Mouse (Mus musculus): ENCODE results near the gene Rrp1b.
"Not testable (repeated sequence)": the region's sequence is repeated elsewhere in the genome, so short reads cannot be mapped to it uniquely, and the experiment has no call there.

The Rrp1b gene

DNA sequence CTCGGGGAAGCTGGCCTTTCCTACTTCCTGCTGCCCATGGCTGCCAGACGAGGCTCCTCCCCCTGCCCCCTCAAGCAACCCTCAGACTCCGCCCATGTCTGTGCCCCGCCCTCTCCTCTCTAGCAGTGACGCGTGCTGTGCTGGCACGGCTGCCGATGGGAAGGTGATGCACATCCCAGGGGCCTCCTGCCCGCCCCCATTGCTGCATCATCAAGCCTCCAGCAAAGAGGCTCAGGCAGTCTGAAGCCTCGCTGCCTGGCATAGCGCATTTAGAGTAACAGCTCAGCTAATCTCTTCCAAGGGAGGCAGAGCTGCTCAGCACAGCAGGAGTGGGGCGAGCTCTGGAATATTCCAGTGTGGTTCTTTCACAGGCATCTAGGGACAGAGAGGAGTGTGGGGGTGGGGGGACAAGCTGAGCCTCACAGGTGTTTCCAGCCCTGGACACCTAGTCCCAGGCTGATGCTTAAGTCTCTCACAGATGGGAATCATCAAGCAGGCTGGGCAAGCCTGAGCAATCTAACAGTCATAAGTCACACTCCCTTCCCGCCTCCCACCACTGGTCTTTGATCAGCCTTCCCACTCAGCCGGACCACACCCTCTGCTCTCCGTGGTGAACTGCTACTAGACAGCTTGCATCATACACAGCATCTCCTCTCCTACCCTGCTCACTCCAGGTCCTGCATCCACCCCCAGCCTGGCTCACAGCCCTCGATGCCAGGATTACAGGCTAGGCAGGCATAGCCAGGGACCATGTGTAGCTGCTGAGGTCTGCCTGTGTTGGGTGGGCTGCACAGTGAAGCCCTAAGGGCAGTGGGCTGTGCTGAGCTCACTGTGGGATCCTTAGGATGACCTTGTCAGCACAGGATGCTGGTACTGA, 55.7 kb downstream of the Rrp1b start:
- DNase-seq, result peak; percentile 73 to 78

DNA sequence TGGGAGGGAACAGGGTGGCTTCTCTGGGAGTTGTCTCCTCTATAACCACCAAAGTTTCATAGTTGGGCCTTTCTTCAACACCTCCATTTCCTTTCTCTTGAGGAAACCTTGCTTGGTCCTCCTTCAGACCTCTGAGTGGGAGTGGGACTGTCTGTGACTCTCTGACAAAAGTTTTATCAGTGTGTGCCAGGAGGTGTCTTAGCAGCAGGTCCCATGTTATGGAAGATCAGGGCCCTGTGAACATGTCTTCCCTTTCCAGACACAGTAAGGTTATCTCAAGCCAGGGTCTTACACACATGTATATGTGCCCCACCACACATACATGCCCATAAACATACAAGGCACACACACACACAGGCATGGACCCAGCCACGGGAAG, 56.3 kb downstream of the Rrp1b start:
- no peak for DNase-seq

DNA sequence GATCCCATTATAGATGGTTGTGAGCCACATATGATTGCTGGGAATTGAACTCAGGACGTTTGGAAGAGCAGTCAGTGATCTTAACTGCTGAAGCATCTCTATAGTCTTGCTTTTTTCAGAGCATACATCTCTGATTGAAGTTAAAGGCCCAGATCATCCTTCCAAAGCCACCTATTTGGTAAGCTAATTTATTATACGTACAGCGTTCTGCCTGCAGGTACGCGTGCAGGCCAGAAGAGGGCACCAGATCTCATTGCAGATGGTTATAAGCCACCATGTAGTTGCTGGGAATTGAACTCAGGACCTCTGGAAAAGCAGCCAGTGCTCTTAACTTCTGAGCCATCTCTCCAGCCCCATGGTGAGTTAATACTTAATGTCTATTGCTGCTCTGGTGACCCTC, 57.0 kb downstream of the Rrp1b start:
- no peak for DNase-seq

DNA sequence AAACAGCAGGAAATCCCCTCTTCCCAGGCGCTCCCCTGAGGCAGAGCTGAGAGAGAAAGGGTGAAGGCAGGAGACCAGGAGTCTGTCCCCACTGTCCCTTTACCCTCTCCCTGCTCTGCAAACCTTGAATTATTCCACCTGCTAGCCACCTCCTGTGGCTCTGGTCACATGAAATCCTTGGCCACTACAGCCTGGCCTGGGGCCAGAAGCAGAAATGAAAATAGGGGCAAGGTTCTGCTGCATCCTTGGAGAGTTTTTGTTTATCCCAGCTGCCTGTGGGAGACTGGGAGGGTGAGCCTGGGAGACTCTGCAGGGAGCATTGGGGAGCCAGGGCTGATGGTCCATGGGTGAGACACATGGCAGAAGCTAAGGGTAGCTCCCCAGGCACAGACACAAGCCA, 61.8 kb downstream of the Rrp1b start:
- peak; percentile 90 to 92 for DNase-seq

- not testable (repeated sequence) for DNase-seq
These were observed 63.0 kb downstream of the Rrp1b start for GRCm38 (mm10) chr17:32098905-32099304.

DNA sequence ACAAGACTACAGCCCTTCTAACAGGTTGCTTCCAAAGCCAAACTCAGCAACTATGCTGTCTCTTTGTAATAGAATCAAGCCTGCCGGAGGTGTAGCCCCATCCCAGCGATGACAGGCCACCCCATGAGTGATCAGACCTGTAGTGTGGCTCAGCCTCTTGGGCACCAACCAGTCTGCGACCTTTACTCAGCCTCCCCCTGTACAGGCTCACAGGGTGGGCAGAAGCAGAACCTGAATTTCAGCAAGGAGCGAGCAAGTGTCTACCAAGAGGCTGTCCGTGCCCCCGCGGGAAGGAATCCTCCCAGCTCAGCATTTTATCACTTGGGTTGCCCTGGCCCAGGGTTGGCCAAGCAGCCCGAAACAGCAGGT, 63.7 kb downstream of the Rrp1b start:
- DNase-seq, result peak in 1 of 2 experiments; percentile 38

- DNase-seq, result peak; percentile 89 to 90
These were observed 64.2 kb downstream of the Rrp1b start for GRCm38 (mm10) chr17:32099943-32100586.

GRCm38 (mm10) chr17:32103054-32103453, 67.2 kb downstream of the Rrp1b start:
- peak in 1 of 2 experiments; percentile 68 for DNase-seq

DNA sequence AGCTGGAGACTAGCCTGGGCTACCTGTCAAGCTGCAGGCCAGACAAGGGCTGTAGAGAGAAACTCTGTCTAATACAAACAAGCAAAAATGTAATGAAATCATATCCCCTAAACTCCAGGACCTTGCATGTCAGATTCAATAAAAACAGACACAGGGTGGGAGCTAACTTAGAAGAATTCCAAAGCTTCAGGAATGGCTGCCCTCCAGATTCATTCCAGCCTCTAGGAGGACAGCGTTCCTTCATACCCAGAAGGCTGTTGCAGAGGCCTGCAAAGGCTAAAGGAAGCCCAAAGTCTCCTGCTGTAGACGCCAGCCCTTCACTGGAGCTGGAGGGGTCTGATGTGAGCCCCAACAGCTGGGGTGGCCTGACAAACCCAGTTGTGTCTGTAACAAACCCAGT, 70.5 kb downstream of the Rrp1b start:
- DNase-seq, result no peak

GRCm38 (mm10) chr17:32107877-32108276, 72.0 kb downstream of the Rrp1b start:
- DNase-seq, result no peak

DNA sequence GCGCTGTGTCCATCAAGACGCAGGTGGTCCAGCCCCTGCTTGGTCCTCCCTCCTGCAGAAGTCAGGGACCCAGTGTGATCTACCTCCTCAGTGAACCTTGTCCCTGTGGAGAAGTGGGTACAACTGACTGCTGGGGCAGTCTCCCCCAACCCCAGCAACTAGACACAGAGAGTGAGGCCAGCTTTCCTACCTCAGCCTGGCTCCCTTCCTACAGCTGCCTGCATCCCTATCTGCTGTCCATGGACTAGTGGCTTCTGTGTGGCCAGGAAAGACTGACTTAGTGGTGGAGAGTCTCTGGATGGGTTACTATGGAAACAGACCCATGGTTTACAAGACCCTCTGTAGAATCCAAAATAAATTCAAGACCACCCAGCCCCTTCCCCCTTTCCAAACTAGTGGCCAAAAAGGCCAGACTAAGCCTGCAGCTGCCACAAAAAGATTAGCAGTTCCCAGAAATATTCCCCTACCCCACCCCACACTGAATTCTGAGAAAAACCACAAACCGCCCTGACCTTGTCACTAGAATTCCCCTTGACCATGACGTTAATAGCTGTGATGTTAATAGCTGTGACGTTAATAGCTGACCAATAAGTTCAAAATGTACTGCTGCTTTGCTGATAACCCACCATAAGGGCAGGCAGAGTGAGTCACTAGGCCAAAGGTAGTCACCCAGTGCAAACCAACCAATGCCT, 72.6 kb downstream of the Rrp1b start:
- DNase-seq, result not testable (repeated sequence)

DNA sequence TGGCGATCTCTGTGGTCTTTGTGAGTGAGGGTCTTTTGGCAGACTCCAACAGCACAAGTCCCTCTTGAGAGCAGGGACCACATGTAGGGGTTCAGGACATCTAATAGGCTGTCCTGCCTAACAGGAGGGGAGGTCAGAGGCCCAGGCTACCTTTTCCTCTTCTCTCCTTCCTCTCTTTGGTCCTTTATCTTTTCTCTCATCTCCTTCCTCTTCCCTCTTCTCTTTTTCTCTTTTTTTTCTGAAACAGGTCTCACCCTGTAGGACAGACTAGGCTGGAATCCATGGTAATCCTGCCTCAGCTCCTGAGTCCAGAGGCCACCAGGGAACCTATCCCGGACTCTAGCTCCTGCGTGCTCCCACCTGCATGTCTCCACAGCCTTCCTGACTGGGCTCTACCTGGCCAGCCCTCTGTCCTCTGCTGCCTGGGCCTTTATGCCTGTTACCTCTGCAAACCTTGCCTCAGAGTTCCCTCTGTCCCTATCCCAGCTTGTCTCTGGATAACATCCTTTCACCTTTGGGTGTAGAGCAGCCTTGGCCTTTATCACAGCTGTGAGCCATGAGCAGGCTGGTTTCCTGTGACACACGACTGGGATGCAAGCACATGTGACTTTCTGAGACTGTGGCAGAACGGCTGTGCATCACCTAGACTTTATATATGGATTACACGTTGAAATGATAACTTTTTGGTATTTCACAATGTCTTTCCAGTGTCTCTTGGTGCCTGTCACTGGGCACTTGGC, 73.5 kb downstream of the Rrp1b start:
- DNase-seq, result no peak

GRCm38 (mm10) chr17:32110424-32110823, 74.5 kb downstream of the Rrp1b start:
- DNase-seq, result peak; percentile 59 to 64

DNA sequence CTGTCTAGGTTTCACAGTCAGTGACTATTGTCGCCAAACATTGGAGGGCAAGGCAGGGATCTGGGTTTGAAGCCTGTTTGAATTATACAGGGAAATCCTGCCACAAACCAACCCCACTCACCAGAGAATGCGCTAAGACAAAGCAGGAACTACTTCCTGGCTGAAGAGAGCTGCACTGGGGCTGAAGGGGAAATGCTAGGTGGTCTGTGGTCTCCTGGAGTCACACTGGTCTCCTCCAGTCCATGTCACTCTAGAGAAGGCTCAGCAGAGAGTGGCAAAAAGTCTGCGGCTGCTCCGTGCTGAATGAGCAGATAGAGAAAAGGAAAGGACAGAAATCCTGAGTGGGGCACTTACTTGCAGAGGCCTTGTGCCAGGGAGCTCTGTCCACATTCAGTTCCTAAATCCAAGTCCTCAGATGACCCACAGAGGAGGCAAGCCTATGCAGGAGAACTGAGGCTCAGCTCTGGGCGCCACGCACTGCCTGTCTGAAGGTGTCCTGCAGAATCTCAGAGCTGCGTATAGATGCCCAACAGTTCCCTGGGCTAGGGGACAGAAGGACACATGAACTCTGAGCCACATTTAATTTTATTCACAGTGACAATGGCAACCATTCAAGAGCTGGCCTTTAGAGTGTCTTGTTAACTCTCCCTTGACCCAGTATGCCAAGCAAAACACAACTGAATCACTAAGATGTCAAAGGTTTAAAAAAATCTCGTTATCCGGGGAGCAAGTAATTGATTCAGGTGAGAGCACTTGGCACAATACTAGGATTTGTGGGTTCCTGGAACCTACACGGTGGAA, 75.3 kb downstream of the Rrp1b start:
- peak in 1 of 2 experiments; percentile 59 for DNase-seq
